Mouse (Mus musculus): ENCODE measurements around the gene Tmem217.

DNA sequence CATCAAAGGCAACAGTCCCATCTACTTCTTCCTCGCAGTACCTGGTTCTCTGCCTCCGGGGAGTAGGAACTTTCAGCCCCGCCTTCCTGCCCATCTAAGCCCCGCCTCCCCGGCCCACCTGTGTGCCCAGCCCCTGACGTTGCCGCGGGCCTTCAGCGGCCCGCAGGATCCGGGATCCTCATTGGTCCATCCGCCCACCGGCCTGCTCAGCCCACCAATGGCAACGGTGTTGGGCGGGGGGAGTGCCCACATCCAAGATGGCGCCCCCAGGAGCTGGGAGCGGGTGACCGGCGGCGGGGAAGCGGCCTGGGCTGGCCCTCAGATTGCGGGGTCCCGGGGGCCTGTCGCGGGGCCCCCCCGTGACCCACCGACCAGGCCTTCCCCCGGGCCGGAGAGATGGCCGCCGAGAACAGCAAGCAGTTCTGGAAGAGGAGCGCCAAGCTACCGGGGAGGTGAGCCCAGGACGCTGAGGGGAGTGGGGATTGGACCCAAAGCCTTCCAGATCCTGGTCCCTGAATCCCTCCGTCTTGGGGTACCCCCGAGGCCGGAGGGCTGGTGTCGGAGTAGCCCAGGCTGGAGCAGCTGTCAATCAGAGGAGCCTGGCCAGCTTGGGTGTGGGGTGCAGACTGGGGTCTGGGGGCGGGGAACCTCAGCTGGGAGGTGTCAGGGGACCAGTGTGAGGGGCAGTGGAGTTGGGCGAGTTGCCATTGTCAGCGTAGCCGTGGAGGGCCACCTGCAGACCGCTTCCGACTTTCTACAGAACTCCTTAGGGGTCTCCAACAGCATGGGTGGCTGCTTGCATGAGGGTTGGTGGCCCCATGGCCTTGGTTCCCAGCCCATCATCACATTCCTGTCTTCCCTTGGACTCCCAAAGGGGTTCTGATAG lies 2.4 kb downstream of the Tmem217 start, which contains the start of the genes Gm17657 and Tbc1d22b:
- no peak for TF ChIP-seq ZNF384 (IDR thresholded peaks at IDR 0.05; ENCODE audit: low read depth, low read length)
- no peak for TF ChIP-seq CTCF (conservative IDR thresholded peaks at IDR 0.05 in 1 of 2, IDR thresholded peaks at IDR 0.05 in 1 of 2; ENCODE audit: low read depth in 2 of 2, low read length in 2 of 2)
- TF ChIP-seq ZMIZ1 (IDR thresholded peaks at IDR 0.05; ENCODE audit: low read depth, low read length), result peak; percentile 30; the same call in 1 of the 2 replicates
- TF ChIP-seq USF1 (IDR thresholded peaks at IDR 0.05; ENCODE audit: low read depth, low read length), result no peak
- peak; percentile 77 for TF ChIP-seq NELFE (IDR thresholded peaks at IDR 0.05; ENCODE audit: low read depth, low read length)
- TF ChIP-seq MAX (IDR thresholded peaks at IDR 0.05; ENCODE audit: low read length), result no peak
- peak; percentile 67; the same call in 1 of the 2 replicates for TF ChIP-seq POLR2A (IDR thresholded peaks at IDR 0.05; ENCODE audit: low read depth, low read length)
- no peak for TF ChIP-seq E2F4 (IDR thresholded peaks at IDR 0.05; ENCODE audit: insufficient replicate concordance, low read depth, low read length)
- TF ChIP-seq HCFC1 (IDR thresholded peaks at IDR 0.05; ENCODE audit: low read depth, low read length), result peak; percentile 78
- peak; percentile 82 for TF ChIP-seq CHD2 (IDR thresholded peaks at IDR 0.05; ENCODE audit: low read length)

Measured in CH12.LX (cell line).